Mouse (Mus musculus): ENCODE results near the gene Ccdc97.
A peak's percentile ranks its signal among the peaks of the same experiment; 100 is the strongest.

DNA sequence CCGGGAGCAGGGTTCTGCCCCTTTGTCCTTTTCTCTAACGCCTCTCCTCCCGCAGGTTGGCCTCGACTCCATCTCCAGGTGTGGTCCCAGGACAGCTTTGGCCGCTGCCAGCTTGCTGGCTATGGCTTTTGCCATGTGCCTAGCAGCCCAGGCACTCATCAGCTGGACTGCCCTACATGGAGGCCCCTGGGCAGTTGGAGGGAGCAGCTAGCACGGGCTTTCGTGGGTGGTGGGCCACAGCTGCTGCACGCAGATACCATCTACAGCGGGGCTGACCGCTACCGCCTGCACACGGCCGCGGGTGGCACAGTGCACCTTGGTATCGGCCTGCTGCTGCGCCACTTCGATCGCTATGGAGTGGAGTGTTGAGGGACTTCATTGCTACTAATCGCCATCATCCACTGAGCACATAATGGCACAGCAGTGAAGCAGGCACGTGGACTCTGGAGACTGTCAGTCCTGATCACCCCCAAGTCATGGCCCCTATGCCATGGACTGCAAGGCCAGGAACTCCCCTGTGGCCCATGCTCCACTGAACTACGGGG is 32.9 kb downstream of the Ccdc97 start:
- TF ChIP-seq CTCF (IDR thresholded peaks at IDR 0.05; ENCODE audit: control insufficient read depth, insufficient read depth, low read length) (no peak), POLR2A (IDR thresholded peaks at IDR 0.05; ENCODE audit: borderline replicate concordance, control insufficient read depth, low read depth, low read length) (0 out of 2 replicates have a peak, but pooled peaks have one; percentile 35)

Measured in bone marrow, adult 2 months (tissue).